Mouse (Mus musculus): ENCODE measurements around the gene Ddc.

The Ddc gene

DNA sequence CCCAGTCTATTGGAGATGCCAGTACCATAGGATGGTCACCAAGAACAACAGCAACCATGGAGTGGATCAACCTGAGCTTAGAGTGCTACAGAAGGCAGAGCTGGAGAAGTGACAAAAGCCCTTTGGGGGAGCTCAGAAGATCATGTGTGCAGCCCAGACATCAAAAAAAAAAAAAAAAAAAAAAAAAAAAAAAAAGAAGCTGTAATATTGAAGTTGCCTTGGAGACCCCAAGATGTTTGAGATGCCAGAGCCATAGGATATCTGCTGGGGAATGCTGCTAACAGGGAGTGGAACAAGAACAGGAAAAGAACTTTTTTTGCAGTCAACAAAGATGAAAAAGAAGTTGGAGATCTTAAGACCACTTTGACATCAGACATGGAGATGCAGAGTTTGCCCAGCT, 7.6 kb upstream of the Ddc start:
- DNase-seq (ENCODE audit: low spot score) = no peak

DNA sequence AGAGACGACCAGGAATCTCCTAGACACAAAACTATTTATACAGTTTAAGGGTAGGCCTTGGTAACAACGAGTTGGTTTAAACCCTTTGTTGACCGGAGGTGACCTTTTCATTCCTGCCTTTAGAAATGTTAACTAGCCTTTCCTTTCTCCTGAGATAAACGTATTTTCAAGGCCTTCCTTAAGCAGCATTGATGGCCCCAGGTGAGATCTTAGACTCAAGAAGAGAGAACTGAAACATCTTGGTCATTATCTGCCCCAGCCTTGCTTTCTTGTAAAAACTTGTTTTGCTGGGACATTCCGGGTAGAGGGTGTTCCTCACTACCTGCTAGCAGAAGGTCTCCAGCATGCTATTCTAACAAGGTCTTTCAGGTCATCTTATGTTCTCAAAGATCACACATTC, 7.1 kb upstream of the Ddc start:
- DNase-seq (ENCODE audit: low spot score) = no peak

DNA sequence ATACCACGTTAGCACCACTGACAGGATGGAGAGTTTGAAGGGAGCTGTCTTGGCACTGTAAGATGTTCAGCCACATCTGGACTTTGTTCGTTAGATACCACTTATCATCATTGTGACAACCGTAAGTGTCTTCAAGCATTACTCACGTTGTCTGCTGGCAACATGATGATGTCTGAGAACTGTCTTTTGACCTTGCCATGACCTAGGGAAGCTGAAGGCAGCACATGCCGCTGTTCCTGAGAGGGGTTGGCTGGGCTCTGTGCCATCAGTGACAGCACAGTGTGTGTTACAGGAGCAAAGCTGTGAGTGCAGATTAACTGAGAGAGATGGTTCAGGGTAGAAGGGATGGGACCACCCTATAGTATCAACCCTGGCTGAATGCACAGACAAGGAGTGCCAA, 3.6 kb upstream of the Ddc start:
- peak; percentile 87 for DNase-seq (ENCODE audit: low spot score)

DNA sequence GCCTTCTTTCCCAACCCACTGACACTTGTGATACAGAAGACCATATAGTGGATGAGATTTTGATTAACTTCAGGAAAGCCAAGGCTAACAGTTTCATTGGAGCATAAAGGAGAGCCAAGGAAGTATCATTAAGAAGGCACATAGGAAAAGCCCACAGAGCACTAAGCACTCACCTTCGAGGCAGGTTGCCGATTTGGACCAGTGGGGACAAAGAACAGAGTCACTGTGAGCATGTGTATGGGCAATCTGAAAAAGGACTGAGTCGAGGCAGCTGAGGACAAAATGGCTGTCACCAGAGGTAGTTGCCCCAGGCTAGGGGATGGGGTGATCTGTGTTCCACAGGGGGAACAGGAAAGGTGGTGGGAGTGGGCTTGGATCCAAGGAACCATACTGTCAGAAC, 552 bp upstream of the Ddc start:
- no peak for DNase-seq (ENCODE audit: low spot score)

DNA sequence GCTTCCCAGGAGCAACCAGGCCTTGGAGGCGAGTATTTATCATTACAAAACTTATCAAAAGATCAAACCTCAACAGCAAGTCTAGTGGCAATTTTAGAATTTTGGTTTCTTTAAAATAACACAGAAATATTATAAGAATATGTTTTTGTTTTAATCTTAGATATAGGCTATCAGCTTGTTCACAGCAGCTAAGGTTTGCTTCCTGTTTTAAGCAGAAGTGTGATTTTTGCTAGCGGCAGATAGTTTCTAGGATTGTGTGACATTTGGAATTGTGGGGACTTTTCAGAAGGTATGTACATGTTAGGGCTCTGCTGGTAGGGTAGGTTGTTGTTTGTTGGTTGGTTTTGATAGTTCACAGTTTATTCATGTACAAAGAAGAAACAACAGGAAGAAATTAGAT, 2.5 kb downstream of the Ddc start:
- DNase-seq (ENCODE audit: low spot score) = no peak

DNA sequence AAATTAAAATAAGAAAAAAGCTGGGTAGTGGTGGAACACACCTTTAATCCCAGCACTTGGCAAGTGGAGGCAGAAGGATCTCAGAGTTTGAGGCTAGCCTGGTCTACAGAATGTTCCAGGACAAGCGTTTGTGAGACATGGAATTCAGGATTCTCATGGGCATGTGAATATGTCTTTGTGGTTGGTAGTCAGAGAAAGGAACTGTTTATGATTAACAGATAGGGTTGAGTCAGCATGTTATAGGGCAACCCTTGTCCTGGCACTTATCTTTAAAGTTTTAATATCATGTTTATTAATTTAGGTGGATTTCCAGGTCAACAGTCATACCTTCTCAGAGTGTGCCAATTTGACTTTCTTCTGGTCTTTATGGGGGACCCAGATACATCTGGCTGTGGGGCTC, 4.2 kb downstream of the Ddc start:
- no peak for DNase-seq (ENCODE audit: low spot score)

DNA sequence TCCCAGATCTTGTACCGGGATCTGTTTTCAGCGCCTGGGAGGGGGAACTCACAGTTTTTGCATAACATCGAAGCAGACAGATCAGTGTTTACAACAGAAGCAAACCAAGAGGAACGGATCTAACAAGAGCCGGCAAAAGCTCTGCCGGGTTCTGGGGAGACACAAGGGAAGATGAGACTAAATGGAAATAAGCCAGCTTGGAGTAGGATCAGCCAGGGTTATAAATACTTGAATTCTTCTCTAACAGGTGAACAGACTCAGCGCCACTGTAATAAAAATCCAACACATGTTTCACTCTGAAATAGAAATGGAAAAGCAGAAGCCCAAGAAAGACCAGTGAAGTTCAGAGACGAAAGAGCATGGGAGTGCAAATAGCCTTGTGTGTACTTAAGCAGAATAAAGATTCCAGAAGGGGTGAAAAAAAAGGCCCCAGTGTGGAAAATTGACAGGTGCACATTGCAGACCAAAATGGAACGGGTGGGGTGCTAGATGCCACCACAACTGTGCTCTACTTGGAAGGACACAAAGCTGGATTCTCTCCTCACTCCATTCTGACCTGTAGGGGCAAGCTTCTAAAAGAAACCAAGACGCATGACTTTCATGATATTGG, 4.8 kb downstream of the Ddc start:
- DNase-seq (ENCODE audit: low spot score) = no peak

DNA sequence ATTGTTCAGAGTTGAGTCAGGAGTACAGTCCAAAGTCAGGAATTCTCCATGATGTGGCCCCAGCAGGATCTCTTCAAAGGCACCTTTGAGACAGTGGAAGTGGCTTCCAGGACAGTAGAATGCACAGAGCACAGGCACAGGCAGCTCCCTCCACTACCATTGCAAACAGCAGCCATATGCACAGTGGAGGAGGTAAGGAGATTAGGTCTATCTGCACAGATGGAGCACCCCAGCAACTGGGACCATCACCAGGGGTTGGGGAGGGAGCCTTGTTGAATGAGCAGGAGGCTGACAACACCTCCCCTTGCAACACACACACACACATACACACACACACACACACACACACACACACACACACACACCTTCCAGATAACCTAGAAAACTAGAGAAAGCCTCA, 6.1 kb downstream of the Ddc start:
- DNase-seq (ENCODE audit: low spot score) = no peak

DNA sequence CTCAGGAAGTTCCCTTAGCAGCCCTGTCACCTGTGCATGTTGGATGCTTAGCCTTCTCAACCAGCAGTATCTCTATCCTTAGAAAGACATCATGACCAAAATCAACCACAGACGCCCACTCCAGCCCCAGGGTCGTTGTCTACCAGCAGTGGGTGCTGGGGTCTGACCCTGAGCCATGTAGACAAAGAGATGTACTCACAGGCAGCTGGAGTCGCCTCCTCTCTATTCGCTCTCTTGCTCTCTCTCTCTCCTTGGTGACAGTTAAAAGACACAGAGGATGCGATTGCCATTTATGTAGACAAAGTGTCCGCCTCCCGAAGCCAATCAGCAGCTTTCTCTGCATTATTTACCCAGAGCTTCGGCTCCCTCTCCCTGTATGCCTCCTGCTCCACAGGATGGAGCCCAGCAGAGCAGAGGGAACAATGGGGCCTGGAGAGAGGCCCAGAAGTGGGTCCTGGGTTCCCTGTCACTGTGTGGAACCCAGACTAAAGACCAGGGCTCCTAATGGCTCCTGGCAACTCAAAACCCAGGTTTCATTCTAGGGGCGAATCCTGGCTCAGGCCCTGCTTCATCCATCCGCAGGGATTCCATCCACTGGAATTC, 7.7 kb downstream of the Ddc start:
- DNase-seq (ENCODE audit: low spot score) = no peak

DNA sequence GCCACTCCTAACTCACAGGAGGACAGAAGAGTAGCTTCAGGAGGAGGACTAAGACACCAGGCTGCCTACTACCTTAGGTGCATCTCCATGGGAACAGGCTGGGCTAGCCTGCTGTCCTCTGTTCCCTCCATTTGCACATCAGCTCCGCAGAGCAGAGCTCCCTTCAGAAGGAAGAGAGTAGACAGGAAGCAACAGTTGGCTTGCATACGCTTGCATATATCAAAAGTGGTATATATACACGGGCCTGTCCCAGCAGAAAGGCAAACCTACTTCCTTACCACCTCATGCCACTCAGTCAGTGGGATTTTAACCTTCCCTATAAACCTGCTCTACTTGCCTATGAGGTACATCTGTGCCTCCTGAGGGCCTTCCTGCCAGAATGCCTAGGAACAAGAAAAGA, 9.2 kb downstream of the Ddc start:
- DNase-seq (ENCODE audit: low spot score) = no peak

DNA sequence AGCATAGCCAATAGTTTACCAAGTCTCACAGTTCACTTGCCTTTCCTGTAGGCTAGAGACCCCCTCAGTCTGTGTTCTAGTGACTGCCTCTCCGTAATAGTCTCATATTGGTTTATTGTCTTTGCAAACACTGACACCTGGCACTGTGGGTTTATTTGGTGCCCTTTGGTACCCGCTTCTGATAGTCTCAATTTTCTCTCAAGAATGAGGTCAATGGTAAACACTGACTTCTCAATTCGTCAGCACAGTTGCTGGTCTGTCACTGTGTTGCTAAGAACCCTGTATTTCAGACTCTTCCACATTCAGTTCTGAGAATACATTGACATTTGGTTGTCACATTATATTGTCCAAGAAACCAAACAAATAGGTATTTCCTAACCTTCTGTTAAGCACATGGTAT, 9.9 kb downstream of the Ddc start:
- no peak for DNase-seq (ENCODE audit: low spot score)

DNA sequence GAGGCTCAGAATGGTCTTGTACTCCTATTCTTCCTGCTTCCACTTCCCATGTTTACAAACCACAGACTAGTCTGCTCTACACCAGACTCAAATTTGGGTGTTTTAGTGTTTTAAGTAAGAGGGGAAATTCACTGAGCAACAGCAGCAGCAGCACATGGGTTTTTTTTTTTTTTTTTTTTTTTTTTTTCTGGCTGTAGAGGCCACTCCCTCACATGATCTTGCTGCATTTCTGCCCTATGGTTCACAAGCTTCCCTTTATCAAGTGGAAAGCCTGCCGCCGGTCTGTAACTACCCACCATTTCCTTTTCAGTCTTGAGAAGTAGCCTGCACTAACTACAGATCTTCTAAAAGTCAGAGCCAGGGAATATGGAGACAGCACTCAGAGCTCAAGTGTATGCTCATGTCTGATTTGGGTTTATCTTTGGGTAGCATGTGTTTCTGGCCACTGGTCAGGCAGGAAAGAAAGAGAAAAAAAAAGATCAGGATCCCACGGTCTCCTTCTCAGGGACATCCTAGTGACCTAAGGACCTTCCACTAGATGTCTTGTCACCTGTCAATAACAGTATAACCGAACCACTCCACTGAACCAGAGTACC, 11.4 kb downstream of the Ddc start:
- no peak for DNase-seq (ENCODE audit: low spot score)

DNA sequence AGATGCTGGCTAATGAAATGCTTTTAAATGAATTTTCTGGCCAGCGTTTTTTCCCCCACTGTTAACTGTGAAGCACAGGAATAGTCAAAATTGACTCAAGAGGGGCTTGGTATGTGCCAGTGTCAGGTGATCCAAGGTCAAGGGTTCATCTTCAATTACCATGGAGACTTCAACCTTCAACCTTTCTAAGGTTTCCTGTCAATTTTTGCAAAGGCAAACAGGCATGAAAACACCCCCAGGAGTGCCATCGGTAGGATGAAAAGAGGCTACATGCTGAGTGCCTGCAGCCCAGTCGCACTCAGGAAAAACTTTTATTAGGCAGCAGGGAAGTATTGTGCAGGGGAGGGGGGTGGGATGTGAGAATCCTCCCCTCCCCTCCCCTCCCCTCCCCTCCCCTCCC, 12.0 kb downstream of the Ddc start:
- no peak for DNase-seq (ENCODE audit: low spot score)

DNA sequence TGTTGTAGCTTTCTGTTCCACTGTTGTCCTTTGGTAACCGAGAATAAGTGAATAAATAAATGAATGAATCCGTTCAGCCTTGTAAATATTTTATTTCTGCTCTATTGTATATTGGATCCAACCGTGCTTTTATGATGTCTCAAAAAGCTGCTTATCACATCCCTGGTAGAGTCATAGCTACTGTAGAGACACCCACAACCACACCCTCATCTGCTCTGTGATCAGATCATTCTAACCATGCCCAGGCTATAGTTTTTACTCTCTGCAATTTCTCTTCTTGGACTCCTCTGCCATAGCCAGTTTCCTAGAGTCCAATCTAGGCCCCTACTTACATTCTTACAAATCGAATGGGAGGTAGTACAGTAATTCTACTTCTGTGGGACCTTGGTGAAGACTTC, 12.7 kb downstream of the Ddc start:
- no peak for DNase-seq (ENCODE audit: low spot score)

DNA sequence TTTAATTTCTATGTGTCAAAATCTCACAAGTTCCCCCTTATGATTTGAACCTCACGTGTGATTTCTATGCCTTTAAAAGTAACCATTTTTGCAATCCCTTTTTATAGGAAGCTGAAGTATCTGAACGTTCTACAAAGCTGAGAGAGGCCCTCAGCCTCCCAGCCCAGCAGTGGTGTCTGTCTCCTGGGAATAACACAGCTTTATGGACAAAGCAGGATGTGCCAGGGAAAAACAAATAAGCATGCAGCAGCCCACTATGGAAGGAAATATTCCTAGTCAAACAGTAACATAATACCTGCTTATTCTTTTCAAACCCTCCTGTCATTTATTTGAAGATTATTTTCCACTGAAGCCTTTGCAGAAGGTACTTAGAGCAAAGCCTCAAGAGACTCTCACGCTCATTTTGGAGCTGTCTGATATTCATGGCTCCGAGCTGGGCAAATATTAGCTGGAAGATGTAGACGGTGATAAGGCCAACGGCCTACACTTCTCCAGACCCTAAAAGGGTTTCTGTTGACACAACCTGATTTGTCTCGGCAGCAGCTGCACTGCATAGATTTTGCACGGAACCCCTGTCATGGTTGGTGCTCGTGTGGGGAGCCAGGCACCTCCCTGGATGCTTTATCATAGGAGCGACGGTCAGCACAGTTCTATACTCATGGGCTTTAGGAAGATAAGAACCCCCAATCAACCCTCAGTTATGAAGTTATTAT, 13.3 kb downstream of the Ddc start:
- DNase-seq (ENCODE audit: low spot score) = peak; percentile 67

DNA sequence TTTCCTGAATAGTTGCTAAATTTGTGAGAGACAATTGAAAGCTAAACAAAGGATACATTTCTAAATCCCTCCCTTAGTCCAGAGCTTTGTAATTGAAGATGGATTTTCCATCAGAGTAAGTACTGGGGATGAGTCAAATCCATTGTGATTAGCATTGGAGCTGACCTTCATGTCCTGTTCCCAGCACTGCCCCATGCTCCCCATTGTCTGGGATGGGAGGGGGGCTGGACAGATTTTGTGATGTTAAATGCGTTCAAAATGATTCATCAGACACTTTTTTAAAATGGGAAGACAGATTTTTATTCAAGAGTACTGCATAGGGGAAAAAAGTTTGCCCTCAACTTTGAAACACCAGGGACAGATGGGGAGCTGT, 16.2 kb downstream of the Ddc start:
- no peak for DNase-seq (ENCODE audit: low spot score)

DNA sequence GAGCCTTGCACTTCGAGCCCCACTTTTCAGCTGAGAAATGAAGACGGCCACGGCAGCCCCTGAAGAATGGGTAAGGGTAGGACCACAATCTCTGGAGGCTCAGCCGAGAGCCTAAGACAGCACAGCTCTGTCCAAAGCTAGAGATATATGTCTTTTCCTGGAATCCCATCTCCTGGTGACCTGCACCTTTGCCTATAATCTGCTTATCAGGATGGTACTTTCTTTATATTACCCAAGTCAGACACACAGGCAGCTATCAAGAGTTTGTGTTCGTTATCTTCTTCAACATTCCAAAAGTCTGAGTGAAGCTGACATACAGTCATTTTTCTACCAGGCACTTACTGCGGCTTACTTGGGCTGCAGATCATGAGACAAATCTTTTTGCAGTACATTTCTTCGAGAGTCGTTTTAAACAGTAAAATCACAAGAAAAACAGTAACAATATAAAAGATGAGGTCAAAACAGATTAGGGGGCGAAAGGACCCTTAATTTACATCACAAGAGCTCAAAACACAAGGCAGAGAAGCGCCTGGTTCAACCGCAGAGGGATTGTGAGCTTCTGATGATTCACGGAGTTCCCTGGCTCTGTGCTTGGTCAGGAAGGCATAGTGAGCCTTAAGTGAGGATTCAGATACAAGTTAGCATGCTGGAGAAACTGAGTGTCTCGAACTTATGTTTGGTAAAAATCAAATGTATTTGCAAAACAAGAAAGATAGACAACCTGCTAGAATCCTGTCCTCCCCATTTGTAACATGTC, 16.7 kb downstream of the Ddc start:
- no peak for DNase-seq (ENCODE audit: low spot score)

DNA sequence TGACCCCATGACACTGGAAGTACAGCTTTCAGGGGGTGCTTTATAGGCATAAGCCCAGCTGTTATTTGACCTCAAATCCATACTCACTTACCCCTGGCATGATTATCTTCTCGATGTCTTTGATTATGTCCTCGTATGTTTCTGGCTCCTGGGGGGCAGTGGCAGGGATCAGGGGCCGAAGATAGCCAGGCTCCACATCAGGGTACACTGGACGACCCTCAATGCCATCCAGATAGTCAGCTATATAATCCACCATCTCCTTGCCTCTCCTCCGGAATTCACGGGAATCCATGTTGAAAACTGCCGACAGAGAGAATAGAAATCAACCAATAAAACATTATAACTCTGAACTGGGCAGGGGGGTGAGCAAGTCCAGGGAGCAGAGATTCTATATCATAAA, 17.6 kb downstream of the Ddc start:
- DNase-seq (ENCODE audit: low spot score) = no peak

DNA sequence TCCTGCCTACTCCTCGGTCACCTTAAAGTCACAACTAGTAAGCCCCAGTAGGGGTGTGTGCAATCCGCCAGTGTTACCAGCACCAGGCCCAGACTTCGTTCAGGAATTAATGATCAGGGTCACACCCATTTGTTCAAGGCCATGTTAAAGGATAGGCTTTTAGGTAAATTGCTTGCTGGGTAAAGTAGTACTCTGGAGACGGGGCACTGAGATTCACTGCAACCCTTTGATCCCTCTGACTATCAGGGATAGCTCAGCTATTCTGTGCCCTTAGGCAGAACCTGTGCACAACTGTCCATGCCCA, 18.3 kb downstream of the Ddc start:
- no peak for DNase-seq (ENCODE audit: low spot score)

DNA sequence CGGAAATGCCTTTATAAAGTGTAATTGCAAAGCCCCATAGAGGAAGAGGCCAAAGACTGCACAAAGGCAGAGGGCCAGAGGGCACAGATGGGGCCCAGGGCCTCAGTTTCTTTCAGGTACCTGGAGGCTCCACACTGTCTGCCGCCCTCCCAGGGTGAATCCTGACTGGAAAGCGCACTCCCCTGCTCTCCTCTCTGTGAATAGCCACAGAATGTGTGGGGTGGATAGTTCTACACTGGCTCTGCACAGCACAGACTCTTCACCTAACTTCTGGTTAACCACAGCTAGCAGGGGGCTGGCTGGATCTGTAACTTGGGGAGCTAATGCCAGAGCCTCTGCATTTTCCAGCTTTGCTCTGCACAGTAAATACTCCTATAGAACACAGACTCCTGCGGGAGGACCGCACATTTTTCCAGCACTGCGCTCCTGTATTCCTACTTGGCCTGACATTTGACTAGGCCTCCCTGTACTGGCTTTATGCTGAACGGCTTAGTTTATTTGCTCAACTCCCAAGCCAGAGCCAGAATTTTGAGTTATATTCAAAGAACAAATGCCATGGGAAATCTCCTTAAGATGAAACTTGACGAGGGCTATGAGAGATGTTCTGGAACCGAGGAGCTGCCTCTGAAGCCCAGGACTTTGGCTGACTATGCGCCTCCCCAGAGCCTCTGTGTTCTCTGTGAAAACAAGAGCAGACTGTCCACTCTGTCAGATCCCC, 18.8 kb downstream of the Ddc start:
- no peak for DNase-seq (ENCODE audit: low spot score)

DNA sequence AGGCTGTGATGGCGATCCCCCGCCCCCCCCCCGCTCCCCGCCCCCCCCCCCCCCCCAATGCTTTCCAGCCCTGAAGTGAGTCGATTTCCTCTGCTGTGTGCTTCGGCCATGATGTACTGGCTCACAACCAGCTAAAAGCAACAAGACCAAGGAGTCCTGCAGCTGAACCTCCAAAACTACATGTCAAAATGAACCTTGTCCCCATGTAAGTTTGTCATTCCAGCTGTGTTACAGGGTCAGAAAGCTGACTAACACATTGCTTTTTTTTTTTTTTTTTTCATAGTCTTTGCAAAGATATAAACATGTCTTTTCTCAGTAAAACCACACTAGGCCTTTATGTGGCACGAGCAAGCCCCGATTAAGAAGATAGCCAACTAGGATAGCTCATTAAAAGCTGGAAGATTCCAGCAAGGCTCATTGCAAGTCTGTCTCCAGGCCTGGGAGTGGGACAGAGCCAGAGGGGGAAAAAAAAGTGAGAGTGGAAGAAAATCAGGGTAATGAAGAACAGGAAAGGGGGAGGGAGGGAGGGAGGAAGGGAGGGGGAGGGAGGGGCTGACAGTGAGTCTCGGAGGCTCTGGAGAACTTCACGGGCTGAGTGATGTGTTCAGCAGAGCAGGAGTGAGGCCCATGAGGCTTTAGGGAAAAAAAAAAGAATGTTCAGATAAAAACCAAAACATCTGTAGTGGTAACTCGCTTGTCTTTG, 19.5 kb downstream of the Ddc start:
- DNase-seq (ENCODE audit: low spot score) = peak; percentile 68

DNA sequence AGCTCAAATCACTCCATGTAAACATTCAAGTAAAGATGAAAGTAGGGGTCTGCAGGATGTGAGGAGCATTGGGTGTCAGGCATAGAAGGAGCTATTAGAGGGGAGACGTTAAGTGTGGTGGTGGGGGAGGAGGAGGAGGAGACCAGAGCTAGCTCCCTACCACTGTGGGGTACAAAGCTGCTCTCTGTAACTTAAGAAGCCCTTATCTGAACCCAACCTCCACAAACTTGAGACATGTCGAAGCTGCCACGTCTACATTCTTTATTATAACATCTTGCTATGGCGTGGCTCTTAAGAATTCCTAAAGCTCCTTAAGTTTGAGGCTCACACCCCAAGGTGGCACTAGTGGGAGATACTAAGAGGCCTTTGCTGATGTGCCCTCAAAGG, 20.1 kb downstream of the Ddc start:
- DNase-seq (ENCODE audit: low spot score) = no peak

Data from MN1 (cell line).